Mouse (Mus musculus) kidney, adult 2 months (tissue): Measurements from ENCODE around the gene Foxn4.

Source experiments
- CTCF ChIP-seq: fragments of 200-500 bp; conservative IDR thresholded peaks from 2 replicates; pipeline ENCODE4 v1.5.1; 2011; ENCODE audit warnings: low read depth, mild to moderate bottlenecking, control low read depth, low read length, moderate library complexity, mixed read lengths; ENCODE audit not compliant: insufficient read depth, insufficient read length
- POLR2A ChIP-seq: fragments of 200-500 bp; IDR thresholded peaks from one replicate; pipeline ENCODE4 v1.6.1; 2011; ENCODE audit warnings: low read depth, low read length, control low read depth

GRCm38 (mm10) chr5:114213183-114213582, 60.4 kb downstream of the Foxn4 start:
- no peak for TF ChIP-seq POLR2A
- no peak for TF ChIP-seq CTCF
